Mouse (Mus musculus): ENCODE results near the gene Zswim8.

GRCm38 (mm10) chr14:20672990-20673389, 34.4 kb upstream of the Zswim8 start:
- no peak for TF ChIP-seq POLR2A (IDR thresholded peaks at IDR 0.05; ENCODE audit: insufficient read depth, low read depth, low read length)
- no peak for TF ChIP-seq CTCF (IDR thresholded peaks at IDR 0.05; ENCODE audit: insufficient read depth, low read depth, low read length)
